Mouse (Mus musculus) retina, postnatal 7 days (tissue): ENCODE measurements around the gene Prm1.

Experiments
- DNase-seq: peaks from one replicate; pipeline ENCODE4 v3.0.0-alpha.2; 2012; ENCODE audit warnings: low read depth, low spot score

The Prm1 gene

DNA sequence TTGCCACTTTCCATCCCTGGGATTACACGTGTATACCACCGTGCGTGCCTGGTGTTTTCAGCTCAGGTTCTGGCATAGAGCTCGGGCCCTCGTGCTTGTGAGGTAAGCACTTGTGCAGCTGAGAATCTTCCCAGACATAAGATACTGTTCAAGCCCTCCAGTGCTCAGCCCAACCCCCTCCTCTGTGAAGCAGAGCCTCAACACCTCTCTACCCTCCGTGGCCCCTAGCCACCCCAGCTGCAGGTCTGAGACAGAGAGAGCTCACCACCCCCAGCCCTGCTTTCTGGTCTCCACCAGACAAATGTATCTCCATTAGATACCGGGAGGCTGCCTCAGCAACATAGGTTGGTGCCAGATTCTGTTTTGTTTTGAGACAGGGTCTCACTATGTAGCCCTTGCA is 56.4 kb downstream of the Prm1 start:
- DNase-seq: no peak
